Mouse (Mus musculus): ENCODE data around the gene Gm20503. TPM values are rescaled to one million over a fixed set of nuclear protein-coding genes. Genes with fewer than 3 reads are reported as not detected.
A peak's percentile ranks its signal among the peaks of the same experiment; 100 is the strongest.

Gene Gm20503
- total and polyA plus RNA-seq, 2 experiments from 2014 or later, result 14.1 TPM; not detected in 1

DNA sequence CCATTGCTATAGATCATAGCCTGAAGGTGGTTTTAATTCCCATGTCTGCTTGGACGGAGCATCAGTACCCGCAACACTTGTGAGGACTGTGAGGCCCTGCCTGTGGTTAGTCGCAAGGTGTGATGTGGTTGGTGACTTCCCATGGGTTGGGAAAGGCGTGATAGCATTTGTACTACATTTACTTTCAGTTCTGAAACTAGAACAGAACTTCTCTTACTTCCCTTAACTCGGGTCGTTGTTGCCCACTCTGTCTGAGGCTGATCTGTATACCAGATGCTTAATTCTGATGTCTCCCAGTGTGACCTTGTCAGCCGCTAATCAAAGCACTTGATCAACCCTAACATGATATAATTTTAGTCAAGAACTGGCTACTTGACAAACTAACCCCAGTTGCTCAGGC lies 6.2 kb downstream of the Gm20503 start:
- H3K27ac ChIP-seq (ENCODE audit: low read depth, low read length), result no peak overlapping the region
- no peak for TF ChIP-seq CTCF (IDR thresholded peaks at IDR 0.05)
- no peak for DNase-seq (ENCODE audit: low spot score)
- WGBS, result 92% methylated on average over 7 of the region's 7 CpGs
- H3K4me2 ChIP-seq (ENCODE audit: low read depth, low read length, poor library complexity, severe bottlenecking), result no peak overlapping the region
- ATAC-seq (ENCODE audit: low FRiP score), result no peak
- H3K9ac ChIP-seq (replicated peaks; ENCODE audit: low read length, poor library complexity, severe bottlenecking), result no peak overlapping the region
- H3K4me1 ChIP-seq (ENCODE audit: insufficient read depth, low read length), result peaks cover 10% of the 10 kb centered on the region; the same call in 1 of the 2 replicates
- no peak overlapping the region for H3K4me3 ChIP-seq (ENCODE audit: low read depth, low read length)
- H3K9me3 ChIP-seq (ENCODE audit: low read length), result no peaks in the 10 kb centered on the region
- no peaks in the 10 kb centered on the region for H3K27me3 ChIP-seq (ENCODE audit: insufficient read depth, low read length)
- peaks cover 1% of the 10 kb centered on the region; the same call in 1 of the 2 replicates for H3K36me3 ChIP-seq (ENCODE audit: insufficient read depth, low read length)

DNA sequence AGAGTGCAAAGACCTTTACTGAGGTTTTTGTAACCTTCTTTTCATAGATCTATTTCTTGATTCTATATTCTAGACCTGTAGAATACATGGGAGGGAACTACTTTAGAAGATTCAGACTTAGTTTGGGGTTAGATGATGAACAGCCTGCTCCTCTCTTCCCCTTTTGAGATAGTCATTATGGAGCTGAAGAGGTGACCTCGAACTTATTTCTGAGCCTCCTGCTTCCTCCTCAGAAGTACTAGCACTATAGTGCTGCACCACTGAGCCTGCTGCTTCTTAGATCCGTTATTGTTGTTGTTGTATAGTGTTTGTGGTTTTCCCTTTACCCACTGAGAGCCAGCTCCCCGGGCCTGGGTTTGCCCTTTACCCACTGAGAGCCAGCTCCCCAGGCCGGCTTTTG lies 6.7 kb downstream of the Gm20503 start:
- ATAC-seq (ENCODE audit: low FRiP score) (no peak), DNase-seq (ENCODE audit: low spot score) (no peak)
- Histone ChIP-seq H3K36me3 (ENCODE audit: insufficient read depth, low read length) (peaks cover 2% of the 10 kb centered on the region; the same call in 1 of the 2 replicates), H3K9me3 (ENCODE audit: low read length) (no peaks in the 10 kb centered on the region), H3K27ac (ENCODE audit: low read depth, low read length) (no peak overlapping the region), H3K4me1 (ENCODE audit: insufficient read depth, low read length) (peaks cover 5% of the 10 kb centered on the region; the same call in 1 of the 2 replicates), H3K4me2 (ENCODE audit: low read depth, low read length, poor library complexity, severe bottlenecking) (no peak overlapping the region), H3K9ac (replicated peaks; ENCODE audit: low read length, poor library complexity, severe bottlenecking) (no peak overlapping the region), H3K4me3 (ENCODE audit: low read depth, low read length) (no peak overlapping the region), H3K27me3 (ENCODE audit: insufficient read depth, low read length) (no peaks in the 10 kb centered on the region)
- 68% methylated on average over 4 of the region's 4 CpGs for WGBS
- no peak for TF ChIP-seq CTCF (IDR thresholded peaks at IDR 0.05)

DNA sequence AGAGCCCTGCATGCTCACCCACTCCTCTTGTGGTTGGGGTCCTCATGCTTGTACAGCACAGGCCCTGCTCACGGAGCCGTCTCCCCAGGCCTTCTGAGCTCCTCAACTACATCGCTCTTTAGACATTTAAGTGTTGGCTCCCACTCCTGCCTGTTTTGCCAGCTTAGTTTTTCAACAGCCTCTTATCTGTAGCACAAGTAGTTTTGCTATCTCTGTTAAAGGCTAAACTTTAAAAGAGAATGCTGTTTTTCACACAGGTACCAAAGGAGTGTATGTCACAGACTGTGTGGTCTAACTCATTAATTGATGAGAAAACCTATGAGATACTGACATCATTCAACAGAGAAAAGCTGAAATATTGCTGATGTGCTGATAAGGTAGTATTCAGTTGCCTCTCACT lies 8.4 kb downstream of the Gm20503 start:
- Histone ChIP-seq H3K9ac (replicated peaks; ENCODE audit: low read length, poor library complexity, severe bottlenecking) (no peak overlapping the region), H3K36me3 (ENCODE audit: insufficient read depth, low read length) (peaks cover 2% of the 10 kb centered on the region; the same call in 1 of the 2 replicates), H3K4me1 (ENCODE audit: insufficient read depth, low read length) (0 out of 2 replicates have a peak, but pooled peaks cover 2% of the 10 kb centered on the region), H3K4me2 (ENCODE audit: low read depth, low read length, poor library complexity, severe bottlenecking) (no peak overlapping the region), H3K9me3 (ENCODE audit: low read length) (no peaks in the 10 kb centered on the region), H3K27me3 (ENCODE audit: insufficient read depth, low read length) (no peaks in the 10 kb centered on the region), H3K4me3 (ENCODE audit: low read depth, low read length) (no peak overlapping the region), H3K27ac (ENCODE audit: low read depth, low read length) (no peak overlapping the region)
- DNase-seq (ENCODE audit: low spot score), result no peak
- WGBS, result 77% methylated on average over 3 of the region's 3 CpGs
- no peak for TF ChIP-seq CTCF (IDR thresholded peaks at IDR 0.05)
- ATAC-seq (ENCODE audit: low FRiP score), result no peak

DNA sequence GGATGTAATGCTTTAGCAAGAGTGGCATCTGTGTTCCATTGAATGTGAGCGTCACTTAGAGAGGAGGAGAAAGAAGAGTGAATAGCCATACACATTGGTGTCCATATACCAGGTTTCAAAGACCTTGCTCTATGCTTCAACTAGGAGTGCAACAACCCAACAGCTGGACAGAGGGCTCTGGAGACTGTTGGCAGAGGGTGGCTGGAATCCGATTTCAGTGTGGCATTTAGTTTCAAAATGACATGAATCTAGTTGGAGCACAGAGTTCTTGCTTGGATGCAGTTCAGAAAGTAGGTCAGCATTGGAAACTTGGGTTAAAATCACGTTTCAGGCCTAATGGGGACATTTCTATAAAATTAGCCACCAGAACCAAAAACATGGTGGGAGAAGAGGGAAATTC lies 12.2 kb downstream of the Gm20503 start:
- no peak for DNase-seq (ENCODE audit: low spot score)
- WGBS, result 87% methylated on average over 3 of the region's 3 CpGs

DNA sequence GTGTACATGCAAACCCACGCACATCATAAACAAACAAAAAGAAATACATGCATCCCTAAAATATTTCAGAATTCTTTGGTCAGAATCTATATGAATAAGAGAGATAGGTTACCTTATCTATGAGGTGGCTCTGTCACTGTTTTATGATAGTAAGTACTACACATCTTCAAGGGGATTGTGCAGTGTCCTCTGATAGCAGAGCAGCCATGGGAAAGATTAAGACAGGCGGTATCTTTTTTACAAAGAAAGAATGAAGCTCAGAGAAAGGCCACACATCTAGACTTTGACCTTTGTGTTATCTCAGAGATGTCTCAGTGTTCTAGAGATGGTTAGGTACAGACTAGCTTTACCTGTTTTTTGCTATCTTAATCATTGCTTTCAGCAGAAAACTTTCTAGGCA lies 13.9 kb downstream of the Gm20503 start:
- Histone ChIP-seq H3K27ac (ENCODE audit: low read depth, low read length) (no peak overlapping the region), H3K27me3 (ENCODE audit: insufficient read depth, low read length) (no peaks in the 10 kb centered on the region), H3K4me2 (ENCODE audit: low read depth, low read length, poor library complexity, severe bottlenecking) (no peak overlapping the region), H3K4me1 (ENCODE audit: insufficient read depth, low read length) (no peaks in the 10 kb centered on the region), H3K36me3 (ENCODE audit: insufficient read depth, low read length) (peaks cover 17% of the 10 kb centered on the region), H3K9me3 (ENCODE audit: low read length) (no peaks in the 10 kb centered on the region), H3K4me3 (ENCODE audit: low read depth, low read length) (no peak overlapping the region), H3K9ac (replicated peaks; ENCODE audit: low read length, poor library complexity, severe bottlenecking) (no peak overlapping the region)
- ATAC-seq (ENCODE audit: low FRiP score) (no peak), DNase-seq (ENCODE audit: low spot score) (no peak)
- 89% methylated on average over 2 of the region's 2 CpGs for WGBS
- no peak for TF ChIP-seq CTCF (IDR thresholded peaks at IDR 0.05)

More for the DNA sequence above, 12.2 kb downstream of the Gm20503 start:
- no peak overlapping the region for H3K9ac ChIP-seq (replicated peaks; ENCODE audit: low read length, poor library complexity, severe bottlenecking)
- H3K9me3 ChIP-seq (ENCODE audit: low read length), result no peaks in the 10 kb centered on the region
- ATAC-seq (ENCODE audit: low FRiP score), result no peak
- H3K4me3 ChIP-seq (ENCODE audit: low read depth, low read length), result no peak overlapping the region
- no peak overlapping the region for H3K4me2 ChIP-seq (ENCODE audit: low read depth, low read length, poor library complexity, severe bottlenecking)
- H3K27me3 ChIP-seq (ENCODE audit: insufficient read depth, low read length), result no peaks in the 10 kb centered on the region
- H3K36me3 ChIP-seq (ENCODE audit: insufficient read depth, low read length), result peaks cover 17% of the 10 kb centered on the region
- no peak overlapping the region for H3K27ac ChIP-seq (ENCODE audit: low read depth, low read length)
- TF ChIP-seq CTCF (IDR thresholded peaks at IDR 0.05), result no peak
- no peaks in the 10 kb centered on the region for H3K4me1 ChIP-seq (ENCODE audit: insufficient read depth, low read length)

DNA sequence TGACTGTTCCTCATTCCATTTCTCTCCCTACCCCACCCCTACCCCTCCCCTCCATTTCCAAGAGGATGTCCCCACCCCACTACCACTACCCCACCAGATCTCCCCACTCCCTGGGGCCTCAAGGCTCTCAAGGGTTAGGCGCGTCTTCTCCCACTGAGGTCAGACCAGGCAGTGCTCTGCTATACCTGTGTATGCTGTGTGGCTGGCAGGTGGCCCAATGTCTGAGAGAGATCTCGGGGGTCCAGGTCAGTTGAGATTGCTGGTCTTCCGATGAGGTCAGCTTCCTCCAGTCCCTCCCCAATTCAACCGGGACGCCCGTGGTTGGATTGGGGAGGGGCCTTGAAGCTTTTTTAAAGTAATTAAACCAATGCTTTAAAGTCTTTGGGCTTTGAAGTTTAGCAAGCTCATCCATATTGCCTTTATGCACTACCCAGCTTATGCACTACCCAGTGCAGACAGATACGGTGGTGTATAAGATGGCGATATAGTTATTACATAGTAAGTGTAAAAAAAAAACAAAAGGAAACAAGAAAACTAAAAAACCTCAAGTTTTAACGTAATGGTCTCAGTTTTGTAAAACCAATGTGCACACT lies 31.4 kb downstream of the Gm20503 start:
- Histone ChIP-seq H3K9ac (replicated peaks; ENCODE audit: low read length, poor library complexity, severe bottlenecking) (peak overlapping the region; percentile 94; the same call in 1 of the 2 replicates), H3K4me2 (ENCODE audit: low read depth, low read length, poor library complexity, severe bottlenecking) (peak overlapping the region; percentile 58), H3K4me1 (ENCODE audit: insufficient read depth, low read length) (peaks cover 7% of the 10 kb centered on the region; the same call in 1 of the 2 replicates), H3K27me3 (ENCODE audit: insufficient read depth, low read length) (no peaks in the 10 kb centered on the region), H3K27ac (ENCODE audit: low read depth, low read length) (peak overlapping the region; percentile 96), H3K36me3 (ENCODE audit: insufficient read depth, low read length) (peaks cover 1% of the 10 kb centered on the region; the same call in 1 of the 2 replicates), H3K9me3 (ENCODE audit: low read length) (no peaks in the 10 kb centered on the region), H3K4me3 (ENCODE audit: low read depth, low read length) (peak overlapping the region; percentile 81)
- ATAC-seq (ENCODE audit: low FRiP score) (0 out of 2 replicates have a peak, but pooled peaks have one; percentile 8), DNase-seq (ENCODE audit: low spot score) (no peak)
- 71% methylated on average over 10 of the region's 10 CpGs for WGBS
- no peak for TF ChIP-seq CTCF (IDR thresholded peaks at IDR 0.05)
